Mouse (Mus musculus) frontal cortex, adult (tissue): Measurements from ENCODE around the gene Marc2.

Experiments used
- ATAC-seq: cut with Nextera tagmentation; 2 replicates; pipeline ENCODE4 v1.9.2; 2017; ENCODE audit warnings: mild to moderate bottlenecking, moderate library complexity, mixed read lengths; ENCODE audit not compliant: low TSS enrichment

The Marc2 gene

GRCm38 (mm10) chr1:184846092-184846750, at the start of gene Marc2:
Gene Marc2 (minus strand): TSS chr1:184846451.
- ATAC-seq, result peak; percentile 35

GRCm38 (mm10) chr1:184891998-184892397, 45.7 kb upstream of the Marc2 start:
- peak; percentile 69 for ATAC-seq

- ATAC-seq, result no peak
Observed at GRCm38 (mm10) chr1:184889454-184889853, 43.2 kb upstream of the Marc2 start.

GRCm38 (mm10) chr1:184886160-184886559, 39.9 kb upstream of the Marc2 start:
- ATAC-seq, result no peak

DNA sequence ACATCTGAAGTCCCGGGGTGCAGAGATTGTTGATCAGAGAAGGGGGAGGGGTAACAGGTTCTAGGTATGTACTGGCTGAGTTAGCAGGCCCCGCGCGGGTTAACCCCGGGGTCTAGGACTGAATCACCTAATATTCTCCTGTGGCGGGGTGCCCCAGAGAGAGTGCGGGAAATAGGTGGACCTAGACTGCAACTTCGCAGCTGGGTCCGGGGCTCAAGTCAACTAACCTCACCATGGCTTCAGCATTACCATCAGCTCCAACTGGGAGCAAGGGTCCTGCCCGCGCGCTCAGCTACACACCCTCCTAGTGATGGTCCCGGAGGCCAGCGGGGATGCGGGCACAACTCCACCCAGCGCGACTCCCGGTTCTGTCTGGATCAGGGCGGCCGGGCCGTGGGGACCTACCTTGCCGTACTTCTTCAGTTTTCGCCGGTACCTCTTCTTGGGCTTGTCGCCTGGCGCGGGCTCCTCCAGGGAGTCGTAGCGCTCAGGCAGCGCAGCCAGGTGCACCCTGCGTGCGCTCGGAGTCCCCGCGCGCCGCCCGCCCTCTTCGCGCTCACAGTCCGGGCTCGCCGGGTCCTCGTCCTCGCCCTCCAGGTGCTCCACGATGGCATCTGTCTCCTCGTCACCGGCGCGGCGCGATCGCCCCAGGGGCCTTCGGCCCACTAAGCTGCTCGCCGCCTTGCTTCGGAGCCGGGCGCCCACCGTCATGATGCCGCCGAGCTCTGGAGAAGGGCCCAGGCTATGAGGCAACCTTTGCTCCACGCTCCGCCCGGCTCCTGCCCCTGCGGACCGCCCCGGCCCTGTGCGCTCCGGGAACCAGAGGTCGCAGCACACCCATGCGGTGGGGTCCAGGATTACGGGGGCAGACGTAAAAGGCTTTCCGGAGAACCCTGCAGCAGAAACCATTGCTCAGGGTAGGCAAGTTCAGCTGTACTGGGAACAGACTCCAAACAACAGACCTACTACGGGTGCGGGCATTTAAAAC, 36.3 kb upstream of the Marc2 start, which contains the start of gene C130074G19Rik:
Gene C130074G19Rik, minus strand, starts transcription at position 938 of the 988 bp plus-strand sequence.
- peak; percentile 67 for ATAC-seq

- ATAC-seq, result no peak
Observed at GRCm38 (mm10) chr1:184881861-184882260, 35.6 kb upstream of the Marc2 start.

GRCm38 (mm10) chr1:184881211-184881610, 35.0 kb upstream of the Marc2 start:
- ATAC-seq, result no peak

DNA sequence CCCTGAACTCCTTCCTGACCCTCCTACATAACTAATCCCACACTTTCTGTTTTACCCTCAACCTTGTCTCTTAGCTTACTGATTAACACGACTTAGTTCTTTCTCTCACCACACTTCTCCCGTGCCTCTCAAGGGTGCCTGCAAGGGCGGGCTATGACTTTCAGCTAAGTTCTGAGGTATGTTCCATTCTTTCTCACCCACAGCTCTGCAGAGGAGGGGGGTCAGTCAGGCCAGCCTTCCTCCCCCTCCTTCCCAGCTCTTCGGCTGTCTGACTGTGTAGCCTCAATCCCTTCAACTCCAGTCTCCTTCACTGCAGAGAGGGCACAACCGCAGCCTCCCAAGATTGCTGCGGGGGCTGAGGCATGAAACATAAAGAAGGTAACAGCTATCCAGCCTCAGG, 32.6 kb upstream of the Marc2 start:
- no peak for ATAC-seq

DNA sequence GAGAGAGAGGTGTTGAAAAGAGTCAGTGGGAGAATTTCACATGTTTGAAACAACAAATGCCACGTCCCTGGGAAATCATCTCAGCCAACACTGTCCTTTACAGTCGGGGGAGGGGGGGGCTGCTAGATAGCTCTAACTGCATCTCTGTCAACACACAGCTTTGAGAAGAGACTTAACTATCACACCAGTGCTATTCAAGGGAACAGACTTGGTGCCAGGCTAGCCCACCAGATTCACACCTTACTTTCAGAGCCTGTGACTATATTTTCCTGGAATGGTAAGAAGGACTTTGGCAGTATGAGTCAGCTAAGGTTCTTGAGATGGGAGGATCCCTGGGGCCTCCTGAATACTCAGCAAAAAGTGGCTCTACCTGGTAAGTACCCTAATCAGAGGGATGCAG, 31.1 kb upstream of the Marc2 start:
- peak; percentile 90 for ATAC-seq

DNA sequence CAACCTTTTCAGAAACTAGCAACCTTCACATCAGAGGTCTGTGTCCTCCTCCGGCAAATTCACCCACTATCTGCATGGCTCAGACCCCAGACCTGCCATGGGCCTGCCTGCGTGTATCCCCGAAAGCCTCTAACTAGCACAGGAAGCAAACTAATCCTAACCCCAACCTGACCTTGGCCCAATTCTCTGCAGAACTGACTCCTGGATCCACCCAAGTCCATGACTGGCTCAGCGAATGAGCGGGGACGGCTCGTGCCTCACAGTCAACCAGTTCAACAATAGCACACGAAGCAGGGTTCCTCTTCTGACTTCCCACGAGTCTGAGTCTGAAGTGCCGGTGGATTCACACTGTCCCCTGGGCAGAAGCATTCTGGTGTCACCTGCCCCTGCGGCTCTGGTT, 27.7 kb upstream of the Marc2 start:
- no peak for ATAC-seq

- no peak for ATAC-seq
Observed at GRCm38 (mm10) chr1:184872069-184872819, 26.0 kb upstream of the Marc2 start.

GRCm38 (mm10) chr1:184871506-184871905, 25.3 kb upstream of the Marc2 start:
- ATAC-seq, result no peak

DNA sequence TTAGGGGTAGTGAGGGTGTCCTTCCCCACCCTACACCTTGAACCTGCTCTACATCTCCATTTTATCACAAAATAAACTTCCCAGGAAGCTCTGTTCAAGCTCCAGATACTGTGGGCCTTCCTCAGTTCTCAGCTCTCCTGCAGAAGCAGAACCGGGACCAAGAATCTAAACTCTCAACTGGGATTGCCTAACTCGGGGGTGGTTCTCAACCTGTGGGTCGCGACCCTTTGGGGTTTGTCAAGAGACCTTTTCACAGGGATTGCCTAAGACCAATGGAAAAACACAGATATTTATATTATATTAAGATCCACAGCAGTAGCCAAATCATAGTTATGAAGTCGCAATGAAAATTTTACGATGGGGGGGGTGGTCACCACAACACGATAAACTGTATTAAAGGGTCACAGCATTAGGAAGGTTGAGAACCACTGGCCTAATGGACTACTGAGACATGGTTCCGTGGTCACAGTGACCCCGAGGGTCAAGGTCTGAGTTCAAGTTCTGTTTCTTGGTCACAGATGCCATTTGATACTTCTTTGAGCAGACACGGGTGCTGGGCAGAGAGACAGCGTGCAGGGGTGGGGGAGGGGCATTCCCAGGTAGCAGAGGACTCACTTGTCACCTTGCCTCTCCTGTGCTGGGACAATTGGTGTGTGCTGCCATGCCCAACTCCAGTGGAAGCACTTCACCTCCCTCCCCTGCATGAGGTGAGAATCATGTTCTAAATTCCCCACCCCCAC, 24.6 kb upstream of the Marc2 start:
- ATAC-seq, result no peak

DNA sequence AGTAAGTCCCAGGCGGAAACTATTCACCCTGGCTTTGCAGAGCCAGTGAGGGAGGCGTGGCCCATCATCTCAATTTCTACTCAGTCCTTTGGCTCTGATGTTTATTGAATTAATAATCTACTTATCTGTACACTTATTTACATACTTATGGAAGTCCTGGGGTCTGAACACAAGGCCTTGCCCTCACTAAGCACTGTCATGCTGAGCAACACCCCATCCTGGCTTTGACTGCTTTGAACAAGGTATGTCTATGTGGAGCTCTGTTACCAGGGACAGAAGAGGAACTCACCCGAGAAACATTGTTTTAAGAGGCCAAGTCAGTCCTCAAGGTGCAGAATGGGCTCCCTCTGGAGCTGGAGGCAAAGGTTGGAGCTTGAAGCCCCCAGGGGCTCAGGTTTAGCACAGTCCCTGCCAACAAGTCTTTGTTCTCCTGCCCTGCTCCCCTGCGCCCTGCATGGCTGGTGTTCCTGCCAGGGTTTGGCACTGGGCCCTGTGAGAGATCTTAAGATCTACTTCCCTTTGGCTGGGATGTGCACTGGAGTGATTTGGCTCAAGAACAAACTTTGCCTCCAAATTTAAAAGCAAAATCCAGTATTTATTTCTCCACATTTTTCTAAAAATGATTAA, 23.8 kb upstream of the Marc2 start:
- peak; percentile 42; the same call in 1 of the 2 replicates for ATAC-seq

DNA sequence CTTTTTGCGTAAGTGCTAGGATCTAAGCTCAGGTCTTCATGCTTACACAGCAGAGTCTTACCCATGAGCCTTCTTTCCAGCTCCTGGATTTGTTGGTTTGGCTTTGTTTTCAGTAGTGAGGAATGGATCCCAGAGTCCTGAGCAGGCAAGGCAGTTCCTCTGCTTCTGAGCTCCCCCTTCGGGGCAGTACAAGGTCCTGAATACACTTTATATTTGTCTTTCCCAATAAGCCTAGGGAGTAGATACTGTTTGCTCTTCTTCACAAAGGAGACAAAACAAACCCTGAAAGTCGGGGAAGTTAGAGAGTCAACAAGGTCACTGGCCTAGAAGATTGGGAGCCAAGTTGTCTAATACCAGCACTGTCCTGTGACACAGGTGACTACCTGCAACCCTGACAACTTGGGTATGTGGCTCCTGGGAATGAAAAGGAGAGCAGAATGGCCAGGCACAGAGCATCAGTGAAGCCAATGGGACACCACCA, 21.4 kb upstream of the Marc2 start:
- no peak for ATAC-seq

DNA sequence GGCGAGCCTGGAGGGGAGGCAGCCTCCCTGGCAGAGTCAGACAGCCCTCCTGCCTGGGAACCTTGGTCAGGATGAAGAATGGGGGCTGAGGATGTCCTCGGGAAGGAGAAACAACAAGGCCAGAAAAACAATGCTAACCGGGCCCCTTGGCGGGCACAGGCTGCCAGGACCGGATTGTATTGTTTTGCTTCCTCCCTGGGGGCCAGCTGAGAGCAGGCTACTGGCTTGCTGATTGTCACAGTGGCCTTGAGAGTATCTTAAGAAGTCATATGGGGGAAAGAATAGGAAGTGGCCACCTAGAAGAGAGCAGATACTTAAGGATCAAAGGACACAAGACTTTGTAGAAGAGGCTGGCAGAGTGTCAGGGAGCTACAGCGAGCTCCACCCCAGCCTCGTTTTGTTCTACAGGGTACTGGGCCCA, 18.1 kb upstream of the Marc2 start:
- ATAC-seq, result no peak

DNA sequence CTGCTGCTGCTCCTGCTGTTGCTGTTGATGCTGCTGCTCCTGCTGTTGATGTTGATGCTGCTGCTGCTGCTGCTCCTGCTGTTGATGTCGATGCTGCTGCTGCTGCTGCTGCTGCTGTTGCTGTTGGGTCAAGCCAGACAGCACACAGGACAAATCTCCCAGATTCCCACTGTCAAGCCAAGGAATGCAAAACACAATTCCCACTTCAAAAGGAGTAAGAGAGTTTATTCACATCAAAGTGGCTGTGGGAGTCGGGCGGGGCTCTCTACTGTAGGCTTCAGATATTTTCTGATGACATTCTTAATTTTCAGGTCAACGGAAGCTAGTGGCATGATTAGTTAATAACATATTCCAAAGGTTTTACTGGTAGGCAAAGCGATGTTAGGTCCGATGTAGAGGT, 16.4 kb upstream of the Marc2 start:
- no peak for ATAC-seq

GRCm38 (mm10) chr1:184861551-184861950, 15.3 kb upstream of the Marc2 start:
- no peak for ATAC-seq

- ATAC-seq, result no peak
Observed at GRCm38 (mm10) chr1:184860276-184860675, 14.0 kb upstream of the Marc2 start.

DNA sequence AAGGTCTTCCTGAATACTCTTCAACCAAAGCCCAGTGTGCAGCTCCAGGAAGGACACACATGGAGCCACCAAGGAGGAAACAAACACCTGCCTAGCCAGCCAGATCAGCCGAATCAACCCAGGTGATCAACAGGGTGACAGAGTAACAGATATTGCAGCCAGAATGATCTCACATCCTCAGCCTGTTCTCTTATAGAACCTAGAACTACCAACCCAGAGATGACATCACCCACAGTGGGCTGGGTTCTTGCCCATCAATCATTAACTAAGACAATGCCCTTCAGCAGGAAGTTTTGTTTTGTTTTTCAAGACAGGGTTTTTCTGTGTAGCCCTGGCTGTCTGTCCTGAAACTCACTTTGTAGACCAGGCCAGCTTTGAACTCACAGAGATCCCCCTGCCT, 12.0 kb upstream of the Marc2 start:
- ATAC-seq, result no peak

- peak; percentile 65 for ATAC-seq
Observed at GRCm38 (mm10) chr1:184857216-184857615, 11.0 kb upstream of the Marc2 start.
